Mouse (Mus musculus) B cell, adult 2 months (primary cell): ENCODE measurements around the gene Pls3.
A peak's percentile ranks its signal among the peaks of the same experiment; 100 is the strongest.
"Not testable (repeated sequence)": the region's sequence is repeated elsewhere in the genome, so short reads cannot be mapped to it uniquely, and the experiment has no call there.

Source experiments
- DNase-seq, 2 experiments: peaks; one replicate each; pipeline ENCODE4 v3.0.0; 2022

The Pls3 gene

DNA sequence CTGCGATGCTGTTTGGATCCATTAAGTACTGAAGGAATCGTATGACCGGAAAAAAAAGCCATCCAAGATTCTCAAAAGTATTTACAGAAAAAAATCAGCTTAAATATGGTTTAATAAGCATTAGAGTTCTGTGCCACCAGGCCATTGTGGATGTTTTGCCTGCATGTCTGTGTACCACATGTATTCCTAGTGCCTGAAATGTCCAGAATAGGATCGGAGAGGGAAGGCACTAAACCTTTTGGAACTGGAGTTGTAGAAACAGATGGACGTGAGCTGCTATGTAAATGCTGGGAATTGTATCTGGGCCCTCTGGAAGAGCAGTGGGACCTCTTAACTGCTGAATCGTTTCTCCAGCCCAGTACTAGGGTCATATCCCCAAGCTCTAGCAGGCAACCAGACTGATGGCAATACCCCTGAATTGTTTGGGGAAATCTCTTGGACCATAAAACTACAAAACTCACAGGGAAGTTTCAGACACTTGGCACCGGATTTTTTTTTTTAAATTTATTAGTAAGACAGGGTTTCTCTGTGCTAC, 110.1 kb downstream of the Pls3 start:
- DNase-seq: no peak

- peak; percentile 14 to 16 for DNase-seq
Measured at GRCm38 (mm10) chrX:75764135-75764793, 110.7 kb downstream of the Pls3 start.

GRCm38 (mm10) chrX:75759461-75759860, 115.5 kb downstream of the Pls3 start:
- not testable (repeated sequence) for DNase-seq

GRCm38 (mm10) chrX:75759036-75759435, 115.9 kb downstream of the Pls3 start:
- peak in 1 of 2 experiments; percentile 86 for DNase-seq

DNA sequence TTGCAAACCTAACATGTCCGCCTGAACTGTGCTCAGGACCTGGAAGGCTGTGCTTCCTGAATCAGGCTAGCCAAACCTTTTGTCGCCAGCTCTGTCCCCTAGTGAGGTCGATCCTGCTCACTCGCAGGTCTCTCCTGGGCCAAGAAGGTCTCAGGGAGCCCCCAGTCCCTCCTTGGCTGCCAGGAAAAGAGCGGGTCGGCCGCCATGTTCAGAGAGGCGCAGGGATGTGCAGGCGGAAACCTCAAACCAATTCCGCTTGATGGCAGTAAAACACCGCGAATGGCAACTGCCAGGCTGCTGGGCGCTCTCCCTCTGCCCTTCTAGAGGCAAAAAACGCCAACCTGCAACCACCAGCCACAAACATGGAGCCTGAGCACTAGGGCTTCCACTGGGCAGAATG, 117.0 kb downstream of the Pls3 start:
- DNase-seq: peak in 1 of 2 experiments; percentile 77

GRCm38 (mm10) chrX:75754531-75754930, 120.5 kb downstream of the Pls3 start:
- not testable (repeated sequence) for DNase-seq

DNA sequence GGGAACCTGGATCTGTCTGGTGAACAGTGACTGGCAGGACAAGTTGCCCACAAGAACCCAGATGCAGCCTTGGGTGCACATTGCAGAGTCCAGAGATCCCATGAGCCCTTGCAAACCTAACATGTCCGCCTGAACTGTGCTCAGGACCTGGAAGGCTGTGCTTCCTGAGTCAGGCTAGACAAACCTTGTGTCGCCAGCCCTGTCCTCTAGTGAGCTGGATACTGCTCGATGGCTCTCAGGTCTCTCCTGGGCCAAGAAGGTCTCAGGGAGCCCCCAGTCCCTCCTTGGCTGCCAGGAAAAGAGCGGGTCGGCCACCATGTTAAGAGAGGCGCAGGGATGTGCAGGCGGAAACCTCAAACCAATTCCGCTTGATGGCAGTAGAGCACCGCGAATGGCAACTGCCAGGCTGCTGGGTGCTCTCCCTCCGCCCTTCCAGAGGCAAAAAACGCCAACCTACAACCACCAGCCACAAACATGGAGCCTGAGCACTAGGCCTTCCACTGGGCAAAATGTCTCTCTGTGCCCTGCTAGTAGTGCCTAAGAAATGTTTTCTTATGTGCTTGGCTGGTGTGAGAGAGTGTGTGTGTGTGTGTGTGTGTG, 124.8 kb downstream of the Pls3 start:
- peak in 1 of 2 experiments; percentile 65 for DNase-seq

DNA sequence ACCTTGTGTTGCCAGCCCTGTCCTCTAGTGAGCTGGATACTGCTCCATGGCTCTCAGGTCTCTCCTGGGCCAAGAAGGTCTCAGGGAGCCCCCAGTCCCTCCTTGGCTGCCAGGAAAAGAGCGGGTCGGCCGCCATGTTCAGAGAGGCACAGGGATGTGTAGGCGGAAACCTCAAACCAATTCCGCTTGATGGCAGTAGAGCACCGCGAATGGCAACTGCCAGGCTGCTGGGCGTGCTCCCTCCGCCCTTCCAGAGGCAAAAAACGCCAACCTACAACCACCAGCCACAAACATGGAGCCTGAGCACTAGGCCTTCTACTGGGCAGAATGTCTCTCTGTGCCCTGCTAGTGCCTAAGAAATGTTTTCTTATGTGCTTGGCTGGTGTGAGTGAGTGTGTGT, 125.7 kb downstream of the Pls3 start:
- peak in 1 of 2 experiments; percentile 80 for DNase-seq

DNA sequence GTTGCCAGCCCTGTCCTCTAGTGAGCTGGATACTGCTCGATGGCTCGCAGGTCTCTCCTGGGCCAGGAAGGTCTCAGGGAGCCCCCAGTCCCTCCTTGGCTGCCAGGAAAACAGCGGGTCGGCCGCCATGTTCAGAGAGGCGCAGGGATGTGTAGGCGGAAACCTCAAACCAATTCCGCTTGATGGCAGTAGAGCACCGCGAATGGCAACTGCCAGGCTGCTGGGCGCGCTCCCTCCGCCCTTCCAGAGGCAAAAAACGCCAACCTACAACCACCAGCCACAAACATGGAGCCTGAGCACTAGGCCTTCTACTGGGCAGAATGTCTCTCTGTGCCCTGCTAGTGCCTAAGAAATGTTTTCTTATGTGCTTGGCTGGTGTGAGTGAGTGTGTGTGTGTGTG, 130.5 kb downstream of the Pls3 start:
- peak in 1 of 2 experiments; percentile 84 for DNase-seq

DNA sequence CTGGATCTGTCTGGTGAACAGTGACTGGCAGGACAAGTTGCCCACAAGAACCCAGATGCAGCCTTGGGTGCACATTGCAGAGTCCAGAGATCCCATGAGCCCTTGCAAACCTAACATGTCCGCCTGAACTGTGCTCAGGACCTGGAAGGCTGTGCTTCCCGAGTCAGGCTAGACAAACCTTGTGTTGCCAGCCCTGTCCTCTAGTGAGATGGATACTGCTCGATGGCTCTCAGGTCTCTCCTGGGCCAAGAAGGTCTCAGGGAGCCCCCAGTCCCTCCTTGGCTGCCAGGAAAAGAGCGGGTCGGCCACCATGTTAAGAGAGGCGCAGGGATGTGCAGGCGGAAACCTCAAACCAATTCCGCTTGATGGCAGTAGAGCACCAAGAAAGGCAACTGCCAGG, 135.5 kb downstream of the Pls3 start:
- DNase-seq: peak in 1 of 2 experiments; percentile 19
